Mouse (Mus musculus) brain, embryonic 18.5 days (tissue): ENCODE data around the gene Fam57b.

Source experiments
- DNase-seq: peaks from one replicate; pipeline ENCODE4 v3.0.0-alpha.2; 2012; ENCODE audit warnings: low read depth, low spot score

Gene Fam57b

GRCm38 (mm10) chr7:126799050-126799467 is 1.6 kb downstream of the Fam57b start:
- peak; percentile 96 for DNase-seq

- peak; percentile 82 for DNase-seq
Measured at GRCm38 (mm10) chr7:126799468-126800268, 2.2 kb downstream of the Fam57b start.

GRCm38 (mm10) chr7:126800269-126801056 is 3.0 kb downstream of the Fam57b start:
- no peak for DNase-seq

- no peak for DNase-seq
Measured at GRCm38 (mm10) chr7:126801057-126801422, 3.6 kb downstream of the Fam57b start.

GRCm38 (mm10) chr7:126802134-126802889 is 4.8 kb downstream of the Fam57b start:
- DNase-seq = no peak

- DNase-seq = no peak
Measured at GRCm38 (mm10) chr7:126803181-126803580, 5.7 kb downstream of the Fam57b start.

GRCm38 (mm10) chr7:126803751-126804150 is 6.3 kb downstream of the Fam57b start:
- no peak for DNase-seq

GRCm38 (mm10) chr7:126806956-126807355 is 9.5 kb downstream of the Fam57b start:
- no peak for DNase-seq

GRCm38 (mm10) chr7:126807405-126807804 is 9.9 kb downstream of the Fam57b start:
- no peak for DNase-seq

GRCm38 (mm10) chr7:126808703-126809455 is 11.4 kb downstream of the Fam57b start:
- no peak for DNase-seq

- DNase-seq = no peak
Measured at GRCm38 (mm10) chr7:126809723-126810369, 12.4 kb downstream of the Fam57b start.

- no peak for DNase-seq
Measured at GRCm38 (mm10) chr7:126815726-126816222, 18.3 kb downstream of the Fam57b start.

- DNase-seq = no peak
Measured at GRCm38 (mm10) chr7:126816494-126816893, 19.0 kb downstream of the Fam57b start.

GRCm38 (mm10) chr7:126817595-126817994 is 20.1 kb downstream of the Fam57b start:
- no peak for DNase-seq

- no peak for DNase-seq
Measured at GRCm38 (mm10) chr7:126818818-126819217, 21.4 kb downstream of the Fam57b start.

GRCm38 (mm10) chr7:126821835-126822511 is 24.5 kb downstream of the Fam57b start:
- DNase-seq = no peak

- DNase-seq = no peak
Measured at GRCm38 (mm10) chr7:126822741-126823140, 25.3 kb downstream of the Fam57b start.

- DNase-seq = no peak
Measured at GRCm38 (mm10) chr7:126823202-126823711, 25.8 kb downstream of the Fam57b start.

GRCm38 (mm10) chr7:126823940-126824339 is 26.5 kb downstream of the Fam57b start:
- no peak for DNase-seq

GRCm38 (mm10) chr7:126825403-126825802 is 27.9 kb downstream of the Fam57b start:
- no peak for DNase-seq
